Mouse (Mus musculus): ENCODE measurements around the gene Prr11. TPM values are rescaled to one million over a fixed set of nuclear protein-coding genes. Genes with fewer than 3 reads are reported as not detected.

Prr11 gene
- under 1 TPM; 0.55 to 0.70 TPM for total RNA-seq (2021)

- no peak for DNase-seq (ENCODE audit: low spot score)
- intact Hi-C loops (cut with DNase I): loop anchor here (2.0 kb wide), 1 partner anchor 18 kb away; the partner anchor contains the start of gene Trim37
These were observed at the start of gene Prr11 for GRCm38 (mm10) chr11:87108409-87108754. Gene Prr11 (minus strand): TSS chr11:87108708.

GRCm38 (mm10) chr11:87158012-87158411 is 49.5 kb upstream of the Prr11 start:
- intact Hi-C loops (cut with DNase I): no loop called here
- no peak for DNase-seq (ENCODE audit: low spot score)

- intact Hi-C loops (cut with DNase I): no loop called here
These were observed 27.7 kb upstream of the Prr11 start for GRCm38 (mm10) chr11:87136233-87136632.

GRCm38 (mm10) chr11:87126824-87127816 is 18.6 kb upstream of the Prr11 start, which contains the start of gene Trim37:
Gene Trim37 (plus strand): TSS chr11:87127077.
- peak; percentile 83 for DNase-seq (ENCODE audit: low spot score)
- intact Hi-C loops (cut with DNase I): loop anchor here (2.0 kb wide), 1 partner anchor 18 kb away; the partner anchor contains the start of genes Prr11 and Ska2

More at GRCm38 (mm10) chr11:87136233-87136632, 27.7 kb upstream of the Prr11 start:
- DNase-seq (ENCODE audit: low spot score): no peak

- intact Hi-C loops (cut with DNase I): loop anchor here (2.0 kb wide), 1 partner anchor 18 kb away; the partner anchor contains the start of genes Prr11 and Ska2
- DNase-seq (ENCODE audit: low spot score): no peak
These were observed 17.8 kb upstream of the Prr11 start for GRCm38 (mm10) chr11:87126281-87126823.

- intact Hi-C loops (cut with DNase I): no loop called here
These were observed 17.1 kb upstream of the Prr11 start for GRCm38 (mm10) chr11:87125562-87125961.

GRCm38 (mm10) chr11:87121864-87122263 is 13.4 kb upstream of the Prr11 start:
- no peak for DNase-seq (ENCODE audit: low spot score)
- intact Hi-C loops (cut with DNase I): no loop called here

More at GRCm38 (mm10) chr11:87125562-87125961, 17.1 kb upstream of the Prr11 start:
- no peak for DNase-seq (ENCODE audit: low spot score)

- DNase-seq (ENCODE audit: low spot score): no peak
- intact Hi-C loops (cut with DNase I): no loop called here
These were observed 1.8 kb upstream of the Prr11 start for GRCm38 (mm10) chr11:87110172-87110909.

GRCm38 (mm10) chr11:87109519-87110171 is 1.1 kb upstream of the Prr11 start:
- no peak for DNase-seq (ENCODE audit: low spot score)
- intact Hi-C loops (cut with DNase I): loop anchor here (2.0 kb wide), 1 partner anchor 17 kb away; the partner anchor contains the start of gene Trim37

GRCm38 (mm10) chr11:87108755-87109518 is 429 bp upstream of the Prr11 start, which contains the start of gene Ska2:
Gene Ska2 (plus strand): TSS chr11:87109234.
- DNase-seq (ENCODE audit: low spot score): peak; percentile 98
- intact Hi-C loops (cut with DNase I): loop anchor here (2.0 kb wide), 1 partner anchor 18 kb away; the partner anchor contains the start of gene Trim37

- DNase-seq (ENCODE audit: low spot score): no peak
- intact Hi-C loops (cut with DNase I): no loop called here
These were observed 21.4 kb downstream of the Prr11 start for GRCm38 (mm10) chr11:87087142-87087541.

GRCm38 (mm10) chr11:87086290-87086984 is 22.1 kb downstream of the Prr11 start, which contains the start of gene Smg8:
Gene Smg8 (minus strand): TSS chr11:87086774.
- intact Hi-C loops (cut with DNase I): no loop called here

GRCm38 (mm10) chr11:87085461-87085860 is 23.0 kb downstream of the Prr11 start:
- intact Hi-C loops (cut with DNase I): no loop called here
- DNase-seq (ENCODE audit: low spot score): no peak

More at GRCm38 (mm10) chr11:87086290-87086984, 22.1 kb downstream of the Prr11 start, which contains the start of gene Smg8:
- peak; percentile 73 for DNase-seq (ENCODE audit: low spot score)

- no peak for DNase-seq (ENCODE audit: low spot score)
- intact Hi-C loops (cut with DNase I): no loop called here
These were observed 24.8 kb downstream of the Prr11 start for GRCm38 (mm10) chr11:87083712-87084111.

GRCm38 (mm10) chr11:87073866-87074440 is 34.6 kb downstream of the Prr11 start, which contains the start of gene Gdpd1:
Gene Gdpd1 (minus strand): TSS chr11:87074062.
- intact Hi-C loops (cut with DNase I): no loop called here
- peak; percentile 74 for DNase-seq (ENCODE audit: low spot score)

- DNase-seq (ENCODE audit: low spot score): peak; percentile 23
These were observed 35.1 kb downstream of the Prr11 start for GRCm38 (mm10) chr11:87073343-87073865.

GRCm38 (mm10) chr11:87062087-87062486 is 46.4 kb downstream of the Prr11 start:
- no peak for DNase-seq (ENCODE audit: low spot score)
- intact Hi-C loops (cut with DNase I): no loop called here

More at GRCm38 (mm10) chr11:87073343-87073865, 35.1 kb downstream of the Prr11 start:
- intact Hi-C loops (cut with DNase I): no loop called here
